Mouse (Mus musculus): ENCODE results near the gene Cxcr5. TPM values are rescaled to one million over a fixed set of nuclear protein-coding genes. Genes with fewer than 3 reads are reported as not detected.
A peak's percentile ranks its signal among the peaks of the same experiment; 100 is the strongest.

The Cxcr5 gene
- polyA plus RNA-seq, 1 experiment from 2014 or later: 0.05 TPM

DNA sequence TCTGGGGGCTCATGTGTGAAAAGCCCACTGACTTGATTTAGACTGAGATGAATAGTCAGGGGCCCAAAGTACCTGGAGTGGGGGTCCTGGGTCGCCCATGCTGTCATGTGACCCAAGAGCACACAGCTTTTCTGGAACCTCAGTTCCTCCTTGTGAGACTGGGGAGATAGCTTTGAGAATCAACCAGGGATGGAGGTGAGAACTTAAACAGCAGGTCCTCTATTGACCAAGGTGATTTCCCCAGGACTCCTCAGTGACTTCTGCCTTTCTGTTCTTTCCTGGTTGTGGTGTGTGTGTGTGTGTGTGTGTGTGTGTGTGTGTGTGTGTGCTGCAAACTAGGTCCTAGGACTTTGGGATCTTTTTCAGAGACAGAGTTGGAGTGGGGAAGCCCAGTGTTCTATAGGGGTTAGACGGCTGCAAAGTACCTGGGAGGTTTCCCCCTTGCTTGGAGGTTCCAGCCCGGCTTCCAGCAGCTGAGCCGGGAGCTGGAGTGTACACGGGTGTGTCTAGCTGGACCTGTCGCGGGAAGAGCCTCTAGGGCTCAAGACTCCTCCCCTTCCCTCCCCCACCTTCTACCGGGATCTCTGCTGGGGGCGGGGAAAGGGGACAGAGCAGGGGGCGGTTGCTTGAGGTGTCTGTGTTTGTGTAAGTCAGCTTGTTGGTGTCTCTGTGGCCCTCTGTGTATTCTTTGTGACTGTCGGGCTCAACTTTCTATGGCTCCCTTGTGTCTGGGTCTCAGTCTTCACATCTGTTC, 63.9 kb downstream of the Cxcr5 start:
- H3K9me3 ChIP-seq (replicated peaks): no peaks in the 10 kb centered on the region
- peaks cover 96% of the 10 kb centered on the region for H3K4me1 ChIP-seq (replicated peaks)
- peak; percentile 8; the same call in 1 of the 2 replicates for ATAC-seq (replicated peaks; ENCODE audit: insufficient number of reproducible peaks, insufficient read depth, low FRiP score, low read depth)
- H3K36me3 ChIP-seq: peaks cover 16% of the 10 kb centered on the region; the same call in 1 of the 2 replicates
- no peaks in the 10 kb centered on the region for H3K27me3 ChIP-seq
- peak overlapping the region; percentile 54 for H3K4me3 ChIP-seq
- WGBS: 1% methylated on average over 11 of the region's 11 CpGs
- H3K4me2 ChIP-seq: peak overlapping the region; percentile 89
- H3K27ac ChIP-seq: peak overlapping the region; percentile 99
- H3K9ac ChIP-seq: peak overlapping the region; percentile 71

DNA sequence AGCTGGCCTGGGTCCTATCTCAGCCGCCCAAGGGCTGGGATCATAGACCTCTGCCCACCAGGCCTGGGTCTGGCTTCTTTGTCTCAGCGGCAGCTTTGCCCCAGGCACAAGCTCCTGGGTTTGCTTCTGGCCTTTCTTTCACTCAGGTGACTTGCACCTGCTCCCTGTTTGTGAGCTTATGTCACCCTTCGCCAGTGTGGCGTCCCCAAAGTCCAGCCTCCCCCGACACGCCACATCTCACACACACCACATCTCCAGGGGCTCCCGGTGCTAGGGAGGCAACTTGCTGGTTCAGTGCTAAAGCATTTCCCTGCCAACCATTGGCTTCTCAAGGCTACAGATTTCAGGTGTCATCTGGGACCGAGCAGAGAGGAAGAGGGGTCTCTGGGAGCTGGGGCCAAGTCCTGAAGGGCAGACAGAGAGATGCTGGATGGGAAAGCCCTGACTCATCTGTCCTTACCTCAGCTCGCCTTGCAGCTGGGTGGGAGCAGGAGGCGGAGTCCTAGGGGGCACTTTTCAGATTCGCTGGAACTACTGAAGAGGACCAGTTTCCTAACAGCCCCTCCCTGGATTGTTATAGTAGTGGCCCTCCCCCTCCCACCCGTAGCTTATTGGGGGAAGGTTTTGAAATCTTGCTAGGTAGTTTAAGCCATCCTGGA, 64.7 kb downstream of the Cxcr5 start:
- H3K27ac ChIP-seq: peak overlapping the region; percentile 99
- WGBS: 49% methylated on average over 12 of the region's 12 CpGs
- H3K4me3 ChIP-seq: peak overlapping the region; percentile 54; the same call in 1 of the 2 replicates
- H3K36me3 ChIP-seq: peaks cover 9% of the 10 kb centered on the region; the same call in 1 of the 2 replicates
- H3K4me1 ChIP-seq (replicated peaks): peaks cover 99% of the 10 kb centered on the region
- H3K9ac ChIP-seq: no peak overlapping the region
- H3K27me3 ChIP-seq: no peaks in the 10 kb centered on the region
- peak overlapping the region; percentile 89 for H3K4me2 ChIP-seq
- H3K9me3 ChIP-seq (replicated peaks): no peaks in the 10 kb centered on the region
- ATAC-seq (replicated peaks; ENCODE audit: insufficient number of reproducible peaks, insufficient read depth, low FRiP score, low read depth): no peak

DNA sequence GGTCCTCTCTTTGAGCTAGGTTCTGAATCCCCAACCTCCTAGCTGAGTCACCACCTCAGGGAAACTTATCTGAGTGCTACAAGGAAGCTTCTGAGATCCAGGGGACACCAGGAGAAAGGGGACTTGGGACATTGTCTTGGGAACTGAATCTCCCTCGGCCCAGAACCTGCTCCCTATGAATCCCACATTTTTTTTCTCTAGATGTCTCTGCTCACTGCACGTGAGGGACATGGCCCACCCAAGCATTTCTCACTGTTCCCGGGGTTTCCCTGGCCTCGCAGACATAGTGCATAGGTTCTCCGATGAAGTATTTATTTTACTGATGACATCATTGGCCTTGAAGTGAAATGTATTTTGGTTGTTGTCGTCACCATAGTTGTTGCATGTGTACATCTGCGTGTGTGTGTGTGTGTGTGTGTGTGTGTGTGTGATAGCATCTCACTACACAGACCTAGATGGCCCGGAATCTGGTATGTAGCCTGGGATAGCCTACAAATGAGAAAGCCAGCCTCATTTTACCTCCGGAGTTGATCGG, 65.8 kb downstream of the Cxcr5 start:
- no peak overlapping the region for H3K4me3 ChIP-seq
- H3K27me3 ChIP-seq: no peaks in the 10 kb centered on the region
- peaks cover 99% of the 10 kb centered on the region for H3K4me1 ChIP-seq (replicated peaks)
- no peak overlapping the region for H3K9ac ChIP-seq
- H3K27ac ChIP-seq: peak overlapping the region; percentile 99
- peaks cover 6% of the 10 kb centered on the region; the same call in 1 of the 2 replicates for H3K36me3 ChIP-seq
- WGBS: 82% methylated on average over 10 of the region's 10 CpGs
- no peak overlapping the region for H3K4me2 ChIP-seq
- H3K9me3 ChIP-seq (replicated peaks): no peaks in the 10 kb centered on the region
- no peak for ATAC-seq (replicated peaks; ENCODE audit: insufficient number of reproducible peaks, insufficient read depth, low FRiP score, low read depth)

DNA sequence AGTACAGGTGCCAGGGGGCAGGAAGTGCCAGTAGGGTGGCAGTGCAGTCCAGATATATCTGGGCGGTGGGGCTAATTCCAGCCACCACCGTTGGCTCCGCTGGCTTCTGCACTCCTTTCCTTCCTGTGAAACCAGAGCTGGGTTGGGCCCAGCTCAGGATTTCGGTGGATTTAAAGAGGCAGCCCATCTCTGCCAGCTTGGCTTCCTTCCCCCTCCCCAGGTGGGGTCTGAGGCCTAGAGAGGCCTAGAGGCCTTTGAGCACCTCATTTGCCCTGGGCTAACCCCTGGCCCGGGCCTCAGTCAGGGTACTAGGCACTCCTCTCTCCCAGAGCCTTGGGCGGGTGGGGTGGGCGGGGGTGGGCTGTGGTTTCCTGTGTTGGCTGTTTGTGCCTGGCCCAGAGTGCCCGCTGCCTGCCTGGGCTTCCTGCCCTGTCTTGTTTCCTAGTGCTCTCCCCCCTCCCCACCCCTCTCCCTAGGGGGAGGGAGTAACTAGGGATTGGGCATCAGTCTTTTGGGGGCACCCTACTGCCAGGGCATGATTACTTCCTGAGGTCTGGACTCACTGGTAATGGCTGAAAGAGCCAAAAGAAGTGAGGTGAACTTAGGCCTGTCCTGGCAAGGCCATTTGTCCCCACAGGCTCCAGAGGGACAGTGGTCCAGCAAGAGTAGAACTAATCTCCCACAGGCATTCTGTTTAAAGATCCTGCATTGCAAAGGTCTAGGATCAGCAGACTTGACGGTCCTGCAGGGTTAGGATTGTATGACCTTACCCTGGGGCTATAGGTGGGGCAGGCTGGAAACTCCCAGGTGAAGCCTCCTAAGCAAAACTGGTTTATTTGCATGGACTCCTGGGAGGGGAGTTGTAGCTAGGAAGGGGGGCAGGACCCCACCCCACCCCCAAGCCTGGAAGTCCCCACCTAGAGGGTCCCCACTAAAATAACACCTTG, 66.5 kb downstream of the Cxcr5 start:
- Histone ChIP-seq H3K27me3 (no peaks in the 10 kb centered on the region), H3K36me3 (0 out of 2 replicates have a peak, but pooled peaks cover 4% of the 10 kb centered on the region), H3K9ac (peak overlapping the region; percentile 31; the same call in 1 of the 2 replicates), H3K4me1 (replicated peaks) (peaks cover 99% of the 10 kb centered on the region), H3K4me3 (0 out of 2 replicates have a peak overlapping the region, but pooled peaks have one; percentile 8), H3K4me2 (peak overlapping the region; percentile 43), H3K9me3 (replicated peaks) (no peaks in the 10 kb centered on the region), H3K27ac (peak overlapping the region; percentile 93)
- 25% methylated on average over 9 of the region's 9 CpGs for WGBS
- ATAC-seq (replicated peaks; ENCODE audit: insufficient number of reproducible peaks, insufficient read depth, low FRiP score, low read depth): no peak

DNA sequence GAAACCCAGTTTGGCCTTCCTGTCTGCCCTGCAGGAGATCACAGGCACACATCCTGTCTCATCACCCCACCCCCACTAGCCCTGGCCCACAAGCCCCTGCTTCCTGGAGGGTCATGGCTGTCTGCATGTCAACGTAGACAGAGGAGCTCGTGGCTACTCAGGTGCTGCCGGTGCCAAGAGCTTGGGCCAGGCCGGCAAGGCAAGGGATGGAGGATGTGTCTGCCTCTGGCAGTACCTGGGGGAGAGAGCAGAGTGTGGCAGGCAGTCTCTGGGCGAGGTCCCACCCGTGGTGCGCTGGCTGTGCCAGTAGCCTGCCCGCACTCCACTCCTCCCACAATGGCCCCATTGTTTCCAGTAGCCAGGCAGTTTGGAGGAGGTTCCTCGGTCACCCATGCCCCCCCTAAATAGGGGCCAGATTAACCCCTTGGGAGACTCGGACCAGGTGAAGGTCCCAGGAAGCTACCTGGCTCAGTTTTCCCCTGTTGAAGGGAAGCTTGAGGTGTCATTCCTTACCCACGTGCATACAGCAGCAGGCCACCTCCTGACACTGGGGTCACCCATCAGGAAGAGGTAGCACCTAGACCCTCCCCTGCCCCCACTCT, 67.3 kb downstream of the Cxcr5 start:
- H3K4me1 ChIP-seq (replicated peaks): peaks cover 99% of the 10 kb centered on the region
- ATAC-seq (replicated peaks; ENCODE audit: insufficient number of reproducible peaks, insufficient read depth, low FRiP score, low read depth): no peak
- no peaks in the 10 kb centered on the region for H3K27me3 ChIP-seq
- H3K27ac ChIP-seq: peak overlapping the region; percentile 93
- 29% methylated on average over 11 of the region's 11 CpGs for WGBS
- peak overlapping the region; percentile 43 for H3K4me2 ChIP-seq
- H3K4me3 ChIP-seq: 0 out of 2 replicates have a peak overlapping the region, but pooled peaks have one; percentile 8
- H3K9me3 ChIP-seq (replicated peaks): no peaks in the 10 kb centered on the region
- 0 out of 2 replicates have a peak, but pooled peaks cover 4% of the 10 kb centered on the region for H3K36me3 ChIP-seq
- peak overlapping the region; percentile 31; the same call in 1 of the 2 replicates for H3K9ac ChIP-seq

DNA sequence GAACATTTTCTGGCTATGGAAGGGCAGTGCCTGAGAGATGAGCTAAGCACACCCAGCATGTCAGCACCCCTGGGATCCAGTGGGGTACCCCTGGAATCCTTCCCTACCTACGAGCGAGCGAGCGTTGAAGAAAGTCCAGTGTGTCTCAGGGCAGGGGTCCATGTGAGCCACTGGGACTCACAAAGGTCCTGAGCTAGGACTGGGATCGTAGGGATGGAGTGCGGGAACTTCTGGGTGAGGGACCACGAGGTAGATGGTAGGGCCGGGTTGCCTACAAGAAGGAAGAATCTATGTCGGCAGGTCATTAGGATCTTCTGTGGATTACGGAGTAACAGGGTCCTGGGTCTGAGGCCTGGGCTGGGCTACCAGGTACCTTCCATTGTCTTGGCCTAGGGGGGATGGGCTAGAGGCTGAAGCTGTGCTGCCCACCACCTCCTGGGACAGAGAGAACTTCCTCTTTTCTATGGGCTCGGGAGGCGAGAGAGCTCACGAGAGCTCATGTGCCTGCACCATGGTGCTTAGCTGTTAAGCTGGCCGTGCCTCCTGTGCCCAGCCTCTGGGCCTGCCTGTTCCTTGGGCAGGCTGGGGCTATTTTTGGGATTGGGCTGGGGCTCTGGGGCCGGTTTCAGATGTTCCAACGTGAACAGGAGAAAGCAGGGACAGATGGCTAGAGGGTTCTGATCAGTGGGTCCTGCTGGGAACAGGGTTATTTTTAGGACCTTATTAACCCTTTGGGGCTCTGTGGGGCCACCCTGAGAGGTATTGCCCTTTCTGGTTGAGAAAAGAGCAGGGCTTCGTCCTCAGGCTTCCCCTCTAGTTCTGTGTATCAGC, 68.8 kb downstream of the Cxcr5 start:
- WGBS: 52% methylated on average over 17 of the region's 17 CpGs
- peaks cover 99% of the 10 kb centered on the region for H3K4me1 ChIP-seq (replicated peaks)
- no peak; the same call in 1 of the 2 replicates for ATAC-seq (replicated peaks; ENCODE audit: insufficient number of reproducible peaks, insufficient read depth, low FRiP score, low read depth)
- H3K4me2 ChIP-seq: peak overlapping the region; percentile 43
- 0 out of 2 replicates have a peak overlapping the region, but pooled peaks have one; percentile 1 for H3K4me3 ChIP-seq
- H3K27me3 ChIP-seq: no peaks in the 10 kb centered on the region
- peak overlapping the region; percentile 40 for H3K9ac ChIP-seq
- H3K36me3 ChIP-seq: 0 out of 2 replicates have a peak, but pooled peaks cover 4% of the 10 kb centered on the region
- H3K9me3 ChIP-seq (replicated peaks): no peaks in the 10 kb centered on the region
- H3K27ac ChIP-seq: peak overlapping the region; percentile 93

DNA sequence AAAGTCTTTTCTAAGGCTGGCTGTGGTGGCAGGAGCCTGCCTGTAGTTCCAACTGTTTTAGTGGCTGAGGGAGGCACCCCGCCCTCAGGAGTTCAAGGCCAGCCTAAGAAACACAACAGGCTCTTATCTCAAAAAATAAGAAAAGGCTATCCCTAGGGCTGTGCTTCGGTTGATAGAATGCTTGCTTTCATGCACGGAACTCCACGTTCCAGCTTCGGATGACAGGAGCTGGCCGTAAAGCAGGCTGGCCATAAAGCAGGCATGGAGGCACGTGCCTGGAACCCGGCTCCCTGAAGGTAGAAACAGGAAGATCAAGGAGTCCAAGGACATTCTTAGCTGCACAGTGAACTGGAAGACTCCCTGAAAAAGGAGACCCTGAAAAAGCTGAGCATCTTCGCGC, 70.3 kb downstream of the Cxcr5 start:
- H3K4me2 ChIP-seq: no peak overlapping the region
- H3K9ac ChIP-seq: no peak overlapping the region
- H3K4me1 ChIP-seq (replicated peaks): peaks cover 99% of the 10 kb centered on the region
- 67% methylated on average over 10 of the region's 10 CpGs for WGBS
- no peak for ATAC-seq (replicated peaks; ENCODE audit: insufficient number of reproducible peaks, insufficient read depth, low FRiP score, low read depth)
- H3K9me3 ChIP-seq (replicated peaks): no peaks in the 10 kb centered on the region
- H3K4me3 ChIP-seq: no peak overlapping the region
- H3K27me3 ChIP-seq: no peaks in the 10 kb centered on the region
- peak overlapping the region; percentile 93; the same call in 1 of the 2 replicates for H3K27ac ChIP-seq
- 0 out of 2 replicates have a peak, but pooled peaks cover 4% of the 10 kb centered on the region for H3K36me3 ChIP-seq

DNA sequence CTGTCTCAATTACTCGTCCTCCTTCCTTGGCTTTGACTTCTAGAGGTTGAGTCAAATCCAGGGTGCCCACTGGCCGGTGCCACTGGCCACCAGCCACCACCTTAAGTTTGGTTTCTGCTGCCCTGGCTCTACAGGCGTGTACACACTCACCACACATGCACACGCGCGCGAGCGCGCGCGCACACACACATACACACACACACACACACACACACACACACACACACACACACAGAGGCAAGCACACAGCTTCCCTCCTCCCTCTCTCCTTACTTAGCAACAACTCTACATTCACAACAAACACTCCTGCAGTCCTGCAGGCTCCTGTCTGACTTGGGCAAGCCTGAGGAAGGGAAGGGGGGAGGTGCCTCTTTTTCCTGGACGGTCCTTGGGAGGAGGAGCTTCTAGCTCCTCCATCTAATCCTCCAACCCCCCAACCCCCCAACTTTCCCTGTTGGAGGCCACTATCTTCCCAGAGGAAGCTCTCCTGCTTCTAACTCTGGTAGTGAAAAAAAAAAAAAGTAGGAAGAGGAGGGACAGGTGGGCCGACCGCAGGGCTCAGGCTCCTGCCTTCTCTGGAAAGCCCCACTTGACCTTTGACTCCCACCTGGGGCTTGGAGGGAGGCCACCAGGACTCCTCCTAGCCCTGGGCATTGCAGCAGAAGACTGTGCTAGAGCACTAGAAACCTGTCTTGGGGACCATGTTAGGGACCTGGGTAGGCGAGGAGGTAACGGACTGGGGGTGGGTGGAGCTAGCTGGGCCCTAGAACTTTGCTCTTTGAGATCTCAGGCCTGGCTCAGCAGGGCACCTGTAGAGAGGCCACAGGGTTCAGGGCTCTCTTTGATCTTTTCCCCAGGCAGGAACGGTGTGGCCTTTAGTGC, 71.3 kb downstream of the Cxcr5 start:
- Histone ChIP-seq H3K27ac (peak overlapping the region; percentile 93), H3K4me2 (peak overlapping the region; percentile 85), H3K9me3 (replicated peaks) (no peaks in the 10 kb centered on the region), H3K9ac (peak overlapping the region; percentile 56), H3K4me1 (replicated peaks) (peaks cover 100% of the 10 kb centered on the region), H3K36me3 (0 out of 2 replicates have a peak, but pooled peaks cover 4% of the 10 kb centered on the region), H3K4me3 (peak overlapping the region; percentile 87), H3K27me3 (no peaks in the 10 kb centered on the region)
- 33% methylated on average over 17 of the region's 17 CpGs for WGBS
- ATAC-seq (replicated peaks; ENCODE audit: insufficient number of reproducible peaks, insufficient read depth, low FRiP score, low read depth): no peak

DNA sequence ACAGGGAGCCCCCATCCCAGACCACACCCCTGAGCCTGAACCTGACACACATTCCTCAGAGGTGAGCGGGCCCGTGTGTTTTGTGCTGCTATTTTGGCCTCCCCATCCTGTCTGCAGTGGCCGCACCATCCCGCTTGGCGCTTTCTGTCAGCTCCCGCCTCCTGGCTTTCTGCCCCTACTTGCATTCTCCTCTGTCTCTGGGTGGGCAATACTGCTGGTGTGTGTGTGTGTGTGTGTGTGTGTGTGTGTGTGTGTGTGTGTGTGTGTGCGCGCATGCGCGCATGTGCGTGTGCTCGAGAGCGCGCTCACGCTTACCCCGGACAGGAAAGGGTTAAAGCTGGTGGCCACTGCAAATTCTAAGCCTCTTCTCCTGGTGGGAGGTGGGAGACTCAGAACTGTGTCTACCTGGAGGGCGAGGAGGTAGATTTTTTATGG, 72.0 kb downstream of the Cxcr5 start:
- no peaks in the 10 kb centered on the region for H3K27me3 ChIP-seq
- no peaks in the 10 kb centered on the region for H3K9me3 ChIP-seq (replicated peaks)
- 10% methylated on average over 17 of the region's 17 CpGs for WGBS
- H3K9ac ChIP-seq: peak overlapping the region; percentile 56
- peaks cover 100% of the 10 kb centered on the region for H3K4me1 ChIP-seq (replicated peaks)
- H3K27ac ChIP-seq: peak overlapping the region; percentile 93
- H3K4me2 ChIP-seq: peak overlapping the region; percentile 85
- no peak for ATAC-seq (replicated peaks; ENCODE audit: insufficient number of reproducible peaks, insufficient read depth, low FRiP score, low read depth)
- H3K36me3 ChIP-seq: 0 out of 2 replicates have a peak, but pooled peaks cover 4% of the 10 kb centered on the region
- H3K4me3 ChIP-seq: peak overlapping the region; percentile 87
